Mouse (Mus musculus): ENCODE measurements around the gene Gm44503. TPM values are rescaled to one million over a fixed set of nuclear protein-coding genes. Genes with fewer than 3 reads are reported as not detected.

Gene Gm44503
- not detected in 2 replicates for polyA plus RNA-seq (2012; rRNA removed)
- polyA plus RNA-seq (2014; fragmentation: Nextera tagmentation; extraction: Ambion mirVana): not detected in 2 replicates

GRCm38 (mm10) chr9:72958521-72959450, at the start of gene Gm44503, which contains the start of gene Dyx1c1:
TSS of gene Gm44503 (plus strand) at chr9:72958852.
TSS of gene Dyx1c1 (plus strand) at chr9:72958785.
- Histone ChIP-seq H3K9me3 (ENCODE audit: control insufficient read depth, low read length) (no peaks in the 10 kb centered on the region), H3K4me1 (replicated peaks; ENCODE audit: control insufficient read depth in 2 of 2, insufficient read depth in 2 of 2, low read length in 1 of 2) (peaks cover 0 to 11% of the 10 kb centered on the region in 2 experiments; a peak in 2 of 4 replicates), H3K27ac (no peak within 1 kb of the TSS), H3K4me2 (ENCODE audit: low read depth) (peak within 1 kb of the TSS; percentile 72), H3K9ac (replicated peaks) (peak within 1 kb of the TSS; percentile 56), H3K27me3 (ENCODE audit: control insufficient read depth, insufficient read depth, low read length) (no peaks in the 10 kb centered on the region), H3K36me3 (replicated peaks; ENCODE audit: control insufficient read depth, insufficient read depth, low read depth) (no peaks in the 10 kb centered on the region), H3K4me3 (ENCODE audit: insufficient read depth in 1 of 2, low read depth in 2 of 2, low read length in 2 of 2) (peak within 1 kb of the TSS; percentile 71 to 97)
- ATAC-seq (ENCODE audit: insufficient read depth) (peak; percentile 67), DNase-seq (ENCODE audit: low read depth in 3 of 3, low spot score in 3 of 3) (peak; percentile 42 to 52 (median 46))
- TF ChIP-seq EP300 (IDR thresholded peaks at IDR 0.05; ENCODE audit: low read depth) (no peak), CTCF (IDR thresholded peaks at IDR 0.05; ENCODE audit: low read depth) (peak; percentile 12; the same call in 1 of the 2 replicates)
- 3% methylated on average over 43 of the region's 43 CpGs for WGBS (ENCODE audit: insufficient replicate concordance)

GRCm38 (mm10) chr9:72911381-72911780, 47.3 kb upstream of the Gm44503 start:
- H3K27ac ChIP-seq: no peak overlapping the region
- no peak overlapping the region for H3K4me3 ChIP-seq (ENCODE audit: insufficient read depth in 1 of 2, low read depth in 2 of 2, low read length in 2 of 2)
- DNase-seq (ENCODE audit: low read depth in 3 of 3, low spot score in 3 of 3) (no peak), ATAC-seq (ENCODE audit: insufficient read depth) (no peak)
- H3K9me3 ChIP-seq (ENCODE audit: control insufficient read depth, low read length): no peaks in the 10 kb centered on the region
- H3K36me3 ChIP-seq (replicated peaks; ENCODE audit: control insufficient read depth, insufficient read depth, low read depth): no peaks in the 10 kb centered on the region
- TF ChIP-seq CTCF (IDR thresholded peaks at IDR 0.05; ENCODE audit: low read depth) (no peak), EP300 (IDR thresholded peaks at IDR 0.05; ENCODE audit: low read depth) (no peak)
- no peak overlapping the region for H3K4me2 ChIP-seq (ENCODE audit: low read depth)
- no peak overlapping the region for H3K9ac ChIP-seq (replicated peaks)
- no peaks in the 10 kb centered on the region for H3K27me3 ChIP-seq (ENCODE audit: control insufficient read depth, insufficient read depth, low read length)
- no peaks in the 10 kb centered on the region for H3K4me1 ChIP-seq (replicated peaks; ENCODE audit: control insufficient read depth in 2 of 2, insufficient read depth in 2 of 2, low read length in 1 of 2)
- 62% methylated on average over 2 of the region's 2 CpGs for WGBS (ENCODE audit: insufficient replicate concordance)

DNA sequence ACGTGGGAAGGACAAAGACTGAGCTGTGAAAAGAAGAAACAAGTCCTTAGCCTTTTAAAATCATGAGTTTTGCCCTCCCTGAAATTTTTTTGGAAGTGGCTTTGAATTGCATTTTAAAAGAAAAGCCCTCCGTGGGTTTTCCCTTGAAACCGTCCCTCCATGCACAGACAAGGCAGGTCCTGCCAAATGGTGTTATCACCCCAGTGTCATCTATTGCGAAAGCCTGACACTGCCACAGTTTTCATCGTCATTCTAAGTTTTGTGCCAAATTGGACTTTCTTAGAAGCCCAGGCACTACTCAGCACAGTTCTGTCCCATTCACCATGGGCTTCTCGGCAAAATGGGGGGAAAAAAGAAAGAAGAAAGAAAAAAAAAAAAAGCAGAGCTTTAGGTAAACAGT, 45.1 kb upstream of the Gm44503 start:
- no peaks in the 10 kb centered on the region for H3K9me3 ChIP-seq (ENCODE audit: control insufficient read depth, low read length)
- WGBS (ENCODE audit: insufficient replicate concordance): 38% methylated on average over 6 of the region's 6 CpGs
- no peaks in the 10 kb centered on the region for H3K4me1 ChIP-seq (replicated peaks; ENCODE audit: control insufficient read depth in 2 of 2, insufficient read depth in 2 of 2, low read length in 1 of 2)
- H3K4me2 ChIP-seq (ENCODE audit: low read depth): no peak overlapping the region
- H3K4me3 ChIP-seq (ENCODE audit: insufficient read depth in 1 of 2, low read depth in 2 of 2, low read length in 2 of 2): no peak overlapping the region
- H3K27me3 ChIP-seq (ENCODE audit: control insufficient read depth, insufficient read depth, low read length): no peaks in the 10 kb centered on the region
- no peaks in the 10 kb centered on the region for H3K36me3 ChIP-seq (replicated peaks; ENCODE audit: control insufficient read depth, insufficient read depth, low read depth)
- TF ChIP-seq CTCF (IDR thresholded peaks at IDR 0.05; ENCODE audit: low read depth) (no peak), EP300 (IDR thresholded peaks at IDR 0.05; ENCODE audit: low read depth) (no peak)
- no peak overlapping the region for H3K27ac ChIP-seq
- DNase-seq (ENCODE audit: low read depth in 3 of 3, low spot score in 3 of 3) (no peak), ATAC-seq (ENCODE audit: insufficient read depth) (no peak)
- no peak overlapping the region for H3K9ac ChIP-seq (replicated peaks)

DNA sequence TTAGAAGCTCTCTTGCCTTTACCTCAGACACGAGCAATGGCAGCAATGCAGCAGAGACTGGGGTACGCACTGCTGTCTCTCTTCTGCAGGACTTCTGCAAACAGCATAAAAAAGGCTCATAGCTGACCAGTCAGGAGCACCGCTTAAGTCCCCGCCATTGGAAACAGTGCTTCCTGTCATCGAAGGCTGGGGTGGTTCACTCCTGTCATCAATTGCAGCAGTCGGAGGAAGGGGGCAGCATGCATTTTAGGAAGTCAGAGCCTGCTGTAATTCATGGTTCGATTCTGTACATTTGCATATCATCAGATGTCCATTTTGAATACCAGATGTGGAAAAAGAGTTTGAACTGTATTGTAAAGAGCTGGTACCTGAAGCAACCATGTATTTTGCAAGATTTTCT, 42.9 kb upstream of the Gm44503 start:
- no peak overlapping the region for H3K4me3 ChIP-seq (ENCODE audit: insufficient read depth in 1 of 2, low read depth in 2 of 2, low read length in 2 of 2)
- H3K27me3 ChIP-seq (ENCODE audit: control insufficient read depth, insufficient read depth, low read length): no peaks in the 10 kb centered on the region
- no peak overlapping the region for H3K27ac ChIP-seq
- TF ChIP-seq CTCF (IDR thresholded peaks at IDR 0.05; ENCODE audit: low read depth): no peak
- TF ChIP-seq EP300 (IDR thresholded peaks at IDR 0.05; ENCODE audit: low read depth): no peak
- H3K9me3 ChIP-seq (ENCODE audit: control insufficient read depth, low read length): no peaks in the 10 kb centered on the region
- no peaks in the 10 kb centered on the region for H3K36me3 ChIP-seq (replicated peaks; ENCODE audit: control insufficient read depth, insufficient read depth, low read depth)
- no peak overlapping the region for H3K9ac ChIP-seq (replicated peaks)
- ATAC-seq (ENCODE audit: insufficient read depth) (no peak), DNase-seq (ENCODE audit: low read depth in 3 of 3, low spot score in 3 of 3) (no peak)
- no peaks in the 10 kb centered on the region for H3K4me1 ChIP-seq (replicated peaks; ENCODE audit: control insufficient read depth in 2 of 2, insufficient read depth in 2 of 2, low read length in 1 of 2)
- no peak overlapping the region for H3K4me2 ChIP-seq (ENCODE audit: low read depth)
- 21% methylated on average over 7 of the region's 7 CpGs for WGBS (ENCODE audit: insufficient replicate concordance)

GRCm38 (mm10) chr9:72923068-72923467, 35.6 kb upstream of the Gm44503 start:
- H3K4me3 ChIP-seq (ENCODE audit: insufficient read depth in 1 of 2, low read depth in 2 of 2, low read length in 2 of 2): no peak overlapping the region
- TF ChIP-seq CTCF (IDR thresholded peaks at IDR 0.05; ENCODE audit: low read depth) (no peak), EP300 (IDR thresholded peaks at IDR 0.05; ENCODE audit: low read depth) (no peak)
- H3K27me3 ChIP-seq (ENCODE audit: control insufficient read depth, insufficient read depth, low read length): peaks cover 41% of the 10 kb centered on the region

More at GRCm38 (mm10) chr9:72923068-72923467, 35.6 kb upstream of the Gm44503 start:
- Histone ChIP-seq H3K9me3 (ENCODE audit: control insufficient read depth, low read length) (no peaks in the 10 kb centered on the region), H3K4me2 (ENCODE audit: low read depth) (no peak overlapping the region), H3K9ac (replicated peaks) (no peak overlapping the region), H3K4me1 (replicated peaks; ENCODE audit: control insufficient read depth in 2 of 2, insufficient read depth in 2 of 2, low read length in 1 of 2) (no peaks in the 10 kb centered on the region), H3K27ac (no peak overlapping the region), H3K36me3 (replicated peaks; ENCODE audit: control insufficient read depth, insufficient read depth, low read depth) (no peaks in the 10 kb centered on the region)
- ATAC-seq (ENCODE audit: insufficient read depth) (no peak), DNase-seq (ENCODE audit: low read depth in 3 of 3, low spot score in 3 of 3) (no peak)
- WGBS (ENCODE audit: insufficient replicate concordance): 50% methylated on average over 3 of the region's 3 CpGs

Data from liver, embryonic 14.5 days (tissue).